Mouse (Mus musculus): Measurements from ENCODE around the gene Pkd1.
A peak's percentile ranks its signal among the peaks of the same experiment; 100 is the strongest.

Pkd1 gene

GRCm38 (mm10) chr17:24533099-24533992 is 16.3 kb upstream of the Pkd1 start:
- DNase-seq (ENCODE audit: low read depth): peak; percentile 94

GRCm38 (mm10) chr17:24534160-24534718 is 15.4 kb upstream of the Pkd1 start, which contains the start of gene Rab26:
Gene Rab26, minus strand, starts transcription at chr17:24534210.
- no peak for DNase-seq (ENCODE audit: low read depth)

GRCm38 (mm10) chr17:24535300-24535699 is 14.3 kb upstream of the Pkd1 start:
- no peak for DNase-seq (ENCODE audit: low read depth)

GRCm38 (mm10) chr17:24537536-24537935 is 12.1 kb upstream of the Pkd1 start:
- DNase-seq (ENCODE audit: low read depth): no peak

- DNase-seq (ENCODE audit: low read depth): no peak
Observed at GRCm38 (mm10) chr17:24538950-24539349, 10.7 kb upstream of the Pkd1 start.

- DNase-seq (ENCODE audit: low read depth): no peak
Observed at GRCm38 (mm10) chr17:24540375-24540774, 9.3 kb upstream of the Pkd1 start.

- no peak for DNase-seq (ENCODE audit: low read depth)
Observed at GRCm38 (mm10) chr17:24544613-24545012, 5.0 kb upstream of the Pkd1 start.

GRCm38 (mm10) chr17:24545247-24545646 is 4.4 kb upstream of the Pkd1 start:
- no peak for DNase-seq (ENCODE audit: low read depth)

- DNase-seq (ENCODE audit: low read depth): no peak
Observed at GRCm38 (mm10) chr17:24546234-24546633, 3.4 kb upstream of the Pkd1 start.

- DNase-seq (ENCODE audit: low read depth): no peak
Observed at GRCm38 (mm10) chr17:24548435-24548834, 1.2 kb upstream of the Pkd1 start.

- DNase-seq (ENCODE audit: low read depth): no peak
Observed at GRCm38 (mm10) chr17:24548921-24549617, 565 bp upstream of the Pkd1 start.

- DNase-seq (ENCODE audit: low read depth): no peak
Observed at GRCm38 (mm10) chr17:24550416-24551049, 899 bp downstream of the Pkd1 start.

GRCm38 (mm10) chr17:24551050-24551444 is 1.4 kb downstream of the Pkd1 start:
- no peak for DNase-seq (ENCODE audit: low read depth)

GRCm38 (mm10) chr17:24557091-24557490 is 7.5 kb downstream of the Pkd1 start:
- no peak for DNase-seq (ENCODE audit: low read depth)

- no peak for DNase-seq (ENCODE audit: low read depth)
Observed at GRCm38 (mm10) chr17:24558600-24559099, 9.0 kb downstream of the Pkd1 start.

GRCm38 (mm10) chr17:24559146-24559545 is 9.5 kb downstream of the Pkd1 start:
- DNase-seq (ENCODE audit: low read depth): no peak

GRCm38 (mm10) chr17:24560301-24561028 is 10.8 kb downstream of the Pkd1 start:
- DNase-seq (ENCODE audit: low read depth): no peak

GRCm38 (mm10) chr17:24561592-24561991 is 12.0 kb downstream of the Pkd1 start:
- DNase-seq (ENCODE audit: low read depth): no peak

GRCm38 (mm10) chr17:24563638-24564037 is 14.0 kb downstream of the Pkd1 start:
- no peak for DNase-seq (ENCODE audit: low read depth)

- DNase-seq (ENCODE audit: low read depth): no peak
Observed at GRCm38 (mm10) chr17:24564422-24564821, 14.8 kb downstream of the Pkd1 start.

GRCm38 (mm10) chr17:24565092-24565491 is 15.5 kb downstream of the Pkd1 start:
- DNase-seq (ENCODE audit: low read depth): no peak
